Mouse (Mus musculus) T-cell, adult 2 months (primary cell): ENCODE data around the gene Vax1.

ENCODE experiments used
- DNase-seq: peaks from one replicate; pipeline ENCODE4 v3.0.0; 2022; ENCODE audit warnings: low spot score

Gene Vax1

DNA sequence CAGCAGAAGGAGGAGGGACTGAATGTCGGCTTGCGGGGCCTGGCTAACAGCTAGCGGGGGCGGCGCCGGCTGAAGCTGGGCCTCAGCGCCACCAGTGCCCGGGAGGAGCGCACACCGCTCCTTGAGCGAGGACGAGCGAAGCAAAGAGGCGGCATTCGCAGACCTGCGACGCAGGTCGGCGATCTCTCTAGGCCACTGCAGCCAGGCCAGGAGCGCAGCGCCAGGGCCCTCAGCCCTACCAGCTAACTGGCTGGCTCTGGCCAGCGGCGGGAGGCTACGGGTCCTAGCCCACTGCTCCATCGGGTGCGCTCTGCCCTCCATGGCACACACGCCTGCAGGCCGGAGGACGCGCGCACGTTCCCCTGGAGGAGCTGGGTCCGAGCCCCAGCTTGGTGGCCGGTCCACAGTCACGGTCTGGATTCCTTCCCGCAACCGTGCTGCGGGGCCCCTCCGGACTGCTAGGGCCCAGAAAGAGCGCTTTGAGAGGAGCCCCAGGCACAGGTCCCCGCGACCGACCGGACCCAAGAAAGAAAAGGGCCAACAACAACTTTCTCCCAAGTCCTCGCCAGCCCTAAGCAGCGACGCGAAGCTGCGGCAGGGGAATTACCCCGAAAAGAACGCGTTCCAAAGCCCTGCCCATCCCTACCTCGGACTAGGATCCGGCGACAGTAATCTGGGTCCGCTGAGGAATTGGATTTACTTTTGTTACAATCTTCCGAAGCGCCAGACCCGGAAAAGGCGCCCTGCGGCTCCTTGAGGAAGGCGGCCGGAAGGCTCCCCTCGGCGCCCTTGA is 517 bp downstream of the Vax1 start:
- DNase-seq = no peak

DNA sequence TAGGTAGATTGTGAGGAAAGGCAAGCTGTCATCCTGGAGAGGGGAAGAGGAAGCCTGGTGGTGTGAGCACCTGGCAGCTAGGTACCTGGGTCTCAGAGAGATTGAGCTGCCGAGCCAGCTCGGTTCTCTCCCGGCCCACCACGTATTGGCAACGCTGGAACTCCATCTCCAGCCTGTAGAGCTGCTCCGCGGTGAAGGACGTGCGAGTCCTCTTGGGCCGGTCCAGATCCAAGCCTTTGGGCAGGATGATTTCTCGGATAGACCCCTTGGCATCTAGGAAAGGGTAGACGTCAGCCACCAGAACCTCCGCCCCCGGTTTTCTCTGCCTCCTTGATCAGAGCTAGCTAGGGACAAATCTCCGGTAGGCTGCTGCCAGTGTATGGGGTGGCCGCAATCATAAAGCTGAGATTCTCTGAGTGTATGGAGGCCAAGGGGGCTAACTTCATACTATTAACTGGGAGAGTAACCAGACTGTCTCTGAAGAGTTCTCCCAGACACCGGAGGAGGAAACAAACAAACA is 1.4 kb downstream of the Vax1 start:
- DNase-seq = no peak

DNA sequence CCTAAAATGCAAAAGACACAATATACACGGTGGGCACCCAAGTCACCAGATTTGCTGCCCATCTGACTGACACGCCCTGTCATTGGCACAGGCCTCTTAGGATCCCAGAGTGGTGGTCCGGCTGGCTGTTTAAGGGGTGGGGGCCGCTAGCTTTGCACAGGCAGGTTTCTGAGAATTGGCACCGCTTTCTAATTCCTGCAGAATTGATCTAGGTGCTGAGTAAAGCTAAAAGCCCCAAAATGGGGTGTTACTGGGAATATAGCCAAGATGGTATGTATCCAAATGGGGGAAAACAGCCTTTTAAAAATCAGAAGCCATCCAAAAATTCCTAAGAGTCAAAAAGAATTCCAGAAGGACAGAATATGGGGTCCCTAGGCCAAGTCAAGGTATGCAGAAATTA is 2.0 kb downstream of the Vax1 start:
- DNase-seq = no peak

DNA sequence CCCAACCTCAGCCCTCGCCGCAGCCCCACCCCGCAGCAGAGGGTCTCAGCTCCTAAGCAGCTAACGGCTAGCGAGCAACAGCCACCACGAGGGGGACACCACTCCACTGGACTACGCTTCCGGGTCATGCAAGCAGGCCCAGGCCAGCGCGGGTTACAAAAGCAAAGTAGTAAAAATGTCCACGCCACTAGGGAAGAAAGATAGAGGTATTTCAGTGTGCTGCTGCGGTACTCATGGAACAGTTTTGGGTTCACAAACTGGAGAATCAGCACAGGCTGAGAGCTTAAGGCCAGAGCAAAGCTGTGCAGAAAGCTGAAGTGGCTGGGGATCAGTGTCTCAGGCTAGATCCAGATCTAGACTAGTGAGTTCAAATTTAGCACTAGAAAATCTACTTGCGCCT is 3.0 kb downstream of the Vax1 start:
- DNase-seq = no peak

DNA sequence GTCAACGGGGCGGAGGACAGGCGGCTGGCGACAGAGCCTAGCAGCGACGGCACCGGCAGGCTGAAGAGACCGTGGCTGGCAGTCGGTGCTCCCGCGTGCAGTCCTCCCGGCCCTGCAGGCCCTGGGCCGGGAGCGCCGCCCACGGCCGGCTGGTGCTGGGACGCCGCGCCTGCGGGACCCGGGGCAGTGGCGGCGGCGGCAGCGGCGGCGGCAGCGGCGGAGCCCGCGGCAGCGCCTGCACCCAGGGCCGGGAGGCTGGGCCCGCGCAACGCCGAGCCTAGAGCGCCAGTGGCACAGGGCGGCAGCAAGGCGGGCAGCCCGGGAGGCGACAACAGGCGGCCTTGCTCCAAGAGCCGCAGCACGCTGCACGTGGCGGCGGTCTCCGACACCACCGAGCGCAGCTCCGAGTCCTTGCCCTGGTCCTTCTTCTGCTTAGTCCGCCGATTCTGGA is 3.5 kb downstream of the Vax1 start:
- DNase-seq = no peak

DNA sequence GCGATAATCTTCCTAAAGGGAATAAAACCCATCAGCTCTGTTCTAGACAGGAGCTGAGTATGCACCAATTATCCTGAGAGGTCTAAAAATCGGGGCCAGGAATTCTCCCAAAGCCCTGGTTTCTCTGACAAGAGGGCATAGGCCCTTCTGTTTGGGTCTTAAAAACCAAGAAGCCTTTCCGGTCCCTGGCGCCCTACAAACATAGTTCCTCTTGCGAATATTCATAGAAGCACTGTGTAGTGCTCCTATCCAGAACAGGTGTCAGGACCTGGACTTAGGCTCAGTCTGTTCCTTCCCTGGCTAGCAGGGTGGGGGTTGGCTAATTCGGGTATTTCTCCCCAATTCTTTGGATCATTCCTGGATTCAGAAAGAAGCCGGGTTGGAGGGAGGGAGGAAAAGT is 4.3 kb downstream of the Vax1 start:
- no peak for DNase-seq

DNA sequence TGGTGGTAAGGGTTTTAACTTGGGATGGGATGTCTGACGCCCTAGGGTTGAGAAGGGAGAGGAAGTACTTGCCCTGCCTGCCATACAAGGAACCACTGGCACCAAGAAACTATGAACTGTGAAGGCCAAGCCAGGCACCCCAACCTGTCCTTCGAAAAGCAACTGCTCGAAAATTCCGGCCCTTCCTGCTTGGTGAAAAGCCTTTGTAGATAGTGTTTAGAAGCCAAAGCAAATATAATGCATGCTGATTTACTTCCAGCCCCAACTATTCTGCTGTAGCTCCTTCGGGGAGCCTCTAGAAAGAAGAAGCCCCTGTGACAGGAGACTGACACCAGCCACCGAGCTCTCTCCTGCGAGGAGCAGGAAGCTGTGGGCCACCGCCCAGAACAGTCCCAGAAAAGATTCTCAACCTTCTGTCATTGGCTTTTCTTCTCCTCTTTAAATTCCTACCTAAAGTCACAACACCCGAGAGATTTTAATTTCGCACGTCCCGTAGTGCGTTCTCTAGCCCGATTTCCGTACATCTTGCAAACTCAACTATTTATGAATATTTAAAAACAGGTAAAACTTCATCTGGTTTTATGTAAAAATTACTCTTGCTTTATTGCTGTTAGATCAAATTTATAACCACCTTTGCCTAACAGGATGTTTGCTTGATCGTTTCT is 4.8 kb downstream of the Vax1 start:
- no peak for DNase-seq

DNA sequence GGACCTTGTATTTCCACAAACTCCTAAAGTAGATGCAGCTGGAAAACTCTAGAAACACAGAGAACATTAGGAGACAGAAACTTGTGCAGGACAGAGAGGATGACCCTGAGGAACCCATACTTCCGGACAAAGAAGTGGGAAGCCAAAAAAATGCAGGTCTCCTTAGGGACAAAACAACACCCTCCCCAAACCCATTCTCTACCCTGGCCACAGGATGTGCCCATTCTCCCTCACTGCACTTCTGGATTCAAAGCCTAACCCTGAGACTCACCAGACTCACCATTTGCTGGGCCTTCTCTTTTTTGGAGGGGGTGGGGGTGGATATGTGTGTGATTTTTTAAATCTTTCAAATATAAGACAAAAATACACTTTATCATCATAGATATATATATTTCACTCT is 5.7 kb downstream of the Vax1 start:
- DNase-seq = no peak

DNA sequence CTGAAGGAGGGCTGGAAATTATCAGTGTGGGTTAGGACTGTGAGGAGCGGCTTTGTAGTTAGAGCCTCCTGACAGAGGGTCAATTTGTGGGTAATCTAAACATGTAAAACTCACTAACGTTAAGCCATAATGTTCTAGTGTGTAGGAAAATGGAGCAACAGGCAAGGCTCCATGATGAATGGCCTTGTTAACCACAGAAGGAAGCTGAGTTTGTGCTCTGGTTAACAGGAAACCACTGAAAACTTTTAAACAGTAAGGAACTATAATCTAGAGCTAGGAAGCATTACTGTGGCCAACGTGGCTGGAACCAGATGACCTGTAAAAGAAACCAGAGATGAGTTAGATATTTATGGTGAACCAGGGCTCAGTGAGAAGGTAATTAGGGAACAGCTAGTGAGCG is 13.2 kb downstream of the Vax1 start:
- no peak for DNase-seq

DNA sequence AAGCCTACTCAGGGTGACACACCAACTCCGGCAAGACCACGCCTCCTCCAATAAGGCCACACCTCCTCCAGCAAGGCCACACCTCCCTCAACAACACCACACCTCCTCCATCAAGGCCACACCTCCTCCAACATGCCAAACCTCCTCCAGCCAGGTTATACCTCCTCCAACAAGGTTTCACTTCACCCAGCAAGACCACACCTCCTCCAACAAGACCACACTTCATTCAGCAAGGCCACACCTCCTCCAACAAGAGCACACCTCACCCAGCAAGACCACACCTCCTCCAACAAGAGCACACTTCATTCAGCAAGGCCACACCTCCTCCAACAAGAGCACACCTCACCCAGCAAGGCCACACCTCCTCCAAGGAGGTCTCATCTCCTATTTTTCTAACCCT is 15.7 kb downstream of the Vax1 start:
- DNase-seq = no peak

DNA sequence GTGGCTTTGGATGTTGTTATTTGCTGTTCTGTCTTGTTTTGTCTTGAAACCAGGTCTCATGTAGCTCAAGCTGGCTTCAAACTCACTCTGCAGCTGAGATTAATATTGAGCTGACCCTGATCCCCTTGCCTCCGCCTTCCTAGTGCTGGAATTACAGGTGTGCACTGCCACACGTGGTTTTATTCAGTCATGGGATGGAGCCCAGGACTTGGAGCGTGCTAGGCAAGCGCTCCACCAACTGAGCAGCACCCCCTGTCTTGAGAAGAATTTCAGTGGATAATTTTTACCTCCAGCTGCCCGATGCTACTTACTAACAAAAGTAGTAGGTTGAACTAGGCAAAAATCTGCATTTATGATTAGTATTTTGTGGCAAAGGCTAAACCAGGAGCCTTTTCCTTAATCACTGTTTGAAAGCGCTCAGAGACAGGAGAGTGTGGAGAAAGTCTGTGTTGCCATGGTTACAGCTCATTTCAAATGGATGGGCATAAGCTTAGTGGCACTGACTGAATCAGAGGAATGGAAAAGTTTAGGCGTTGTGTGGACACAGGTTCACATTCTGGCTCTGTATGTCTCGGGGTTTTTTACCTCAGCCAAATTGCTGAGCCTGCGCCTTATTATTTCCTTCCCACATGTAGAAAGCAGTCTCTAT is 24.2 kb downstream of the Vax1 start:
- no peak for DNase-seq

DNA sequence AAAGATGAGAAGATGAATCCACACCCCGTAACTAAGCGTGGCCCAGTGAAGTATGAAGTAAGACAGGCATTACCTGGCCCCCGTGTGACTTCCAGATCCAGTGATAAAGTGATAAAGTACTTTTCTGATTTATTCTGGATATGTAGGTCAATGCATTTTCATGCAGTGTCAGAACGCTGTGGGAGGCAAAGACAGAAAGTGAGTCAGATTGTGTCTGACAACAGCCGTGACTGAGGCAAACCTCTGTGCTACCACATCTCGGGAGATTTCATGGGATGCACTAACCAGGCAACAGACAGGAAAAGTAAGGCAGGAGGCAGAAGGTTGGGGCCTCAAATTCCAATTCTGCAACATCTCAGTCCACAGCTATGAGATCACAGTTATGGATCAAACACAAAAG is 24.8 kb downstream of the Vax1 start:
- no peak for DNase-seq

DNA sequence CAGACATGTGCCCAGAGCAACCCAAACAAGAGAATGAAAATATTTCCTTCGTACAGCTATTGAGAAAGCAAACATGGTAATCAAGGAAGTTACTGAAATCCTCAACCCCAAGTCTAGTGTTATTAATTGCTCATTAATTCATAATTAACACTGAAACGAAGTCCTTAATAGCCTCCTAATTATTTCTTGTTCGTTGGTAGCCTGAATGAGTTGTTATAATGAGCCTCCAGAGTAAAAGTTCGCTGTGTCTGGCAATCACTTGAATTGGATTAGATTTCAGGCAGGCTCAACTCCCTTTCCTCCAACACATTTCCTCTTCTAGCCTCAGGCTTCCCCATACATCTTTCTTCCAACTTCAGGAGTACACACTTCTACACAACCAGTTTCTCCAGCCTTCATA is 27.6 kb downstream of the Vax1 start:
- DNase-seq = no peak

DNA sequence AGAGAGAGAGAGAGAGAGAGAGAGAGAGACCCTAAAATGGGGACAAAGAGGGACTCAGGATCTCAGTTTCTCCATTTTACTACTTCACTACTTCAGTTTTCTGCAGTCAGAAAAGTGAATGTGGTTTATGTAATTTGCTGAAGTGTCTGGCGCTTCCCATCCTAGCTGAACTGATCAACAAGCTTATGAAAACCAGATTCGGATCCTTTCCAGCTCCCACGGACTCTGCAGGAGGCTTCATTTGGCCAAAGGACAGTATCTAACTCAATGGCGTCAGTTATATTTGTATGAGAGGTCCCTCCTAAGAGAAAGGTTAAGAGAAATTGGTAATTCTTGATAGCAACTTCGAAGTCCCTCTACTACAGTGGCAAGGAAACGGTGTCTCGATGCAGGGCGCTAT is 34.5 kb downstream of the Vax1 start:
- no peak for DNase-seq

DNA sequence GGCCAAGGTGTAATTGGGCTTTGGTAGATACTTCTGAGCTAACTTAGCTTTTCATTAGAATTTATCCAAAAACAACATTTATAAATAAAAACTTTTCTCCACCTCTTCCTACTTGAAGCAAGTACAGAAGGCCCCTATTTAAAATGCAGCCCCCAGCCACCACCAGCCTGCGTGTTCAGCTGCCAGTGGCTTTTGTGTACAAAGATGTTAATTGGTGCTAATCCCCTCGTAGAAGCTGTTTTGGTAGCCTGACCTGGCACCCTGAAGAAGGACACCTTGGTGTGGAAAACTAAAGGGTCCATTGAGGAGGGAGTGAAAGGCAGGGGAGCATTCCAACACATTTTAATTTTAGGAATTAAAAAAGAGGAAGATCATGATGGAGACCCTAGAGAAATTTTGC is 34.9 kb downstream of the Vax1 start:
- no peak for DNase-seq

DNA sequence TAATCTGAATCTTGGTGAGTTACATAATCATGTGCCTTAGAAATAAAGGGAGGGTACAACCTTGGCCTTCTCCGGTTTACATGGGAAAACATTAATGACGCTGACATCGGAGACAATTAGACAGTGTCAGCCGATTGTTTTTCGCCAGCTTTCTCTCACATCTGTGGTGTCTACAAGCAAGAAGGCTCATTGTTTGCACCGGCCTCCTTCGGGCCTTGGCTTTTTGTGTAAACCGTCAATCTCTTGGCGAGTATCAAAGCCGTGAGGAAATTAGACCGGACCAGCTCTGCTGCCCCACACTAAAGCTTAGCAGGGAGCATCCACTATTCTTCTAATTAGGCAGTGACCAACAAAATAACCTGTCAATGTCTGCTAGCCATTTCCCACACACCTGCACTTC is 36.7 kb downstream of the Vax1 start:
- DNase-seq = no peak

DNA sequence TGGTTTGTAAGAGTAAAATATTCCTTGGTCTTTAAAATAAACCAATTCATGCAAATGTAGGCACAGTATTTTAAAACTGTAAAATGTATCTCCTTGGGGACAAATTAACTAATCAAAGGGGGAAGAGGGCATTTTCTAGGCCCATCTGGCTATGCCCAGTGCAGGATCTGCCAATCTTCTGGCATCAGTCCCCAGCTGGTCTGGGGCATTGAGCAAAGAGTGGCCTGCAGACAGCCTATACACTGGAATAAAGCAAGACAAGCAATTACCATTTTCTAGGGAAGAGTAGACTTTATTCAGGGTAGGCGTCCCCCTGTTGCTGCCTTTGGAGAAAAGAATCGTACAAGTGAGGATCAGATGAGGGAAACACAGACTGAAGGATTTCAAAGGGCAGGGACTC is 40.2 kb downstream of the Vax1 start:
- DNase-seq = no peak

DNA sequence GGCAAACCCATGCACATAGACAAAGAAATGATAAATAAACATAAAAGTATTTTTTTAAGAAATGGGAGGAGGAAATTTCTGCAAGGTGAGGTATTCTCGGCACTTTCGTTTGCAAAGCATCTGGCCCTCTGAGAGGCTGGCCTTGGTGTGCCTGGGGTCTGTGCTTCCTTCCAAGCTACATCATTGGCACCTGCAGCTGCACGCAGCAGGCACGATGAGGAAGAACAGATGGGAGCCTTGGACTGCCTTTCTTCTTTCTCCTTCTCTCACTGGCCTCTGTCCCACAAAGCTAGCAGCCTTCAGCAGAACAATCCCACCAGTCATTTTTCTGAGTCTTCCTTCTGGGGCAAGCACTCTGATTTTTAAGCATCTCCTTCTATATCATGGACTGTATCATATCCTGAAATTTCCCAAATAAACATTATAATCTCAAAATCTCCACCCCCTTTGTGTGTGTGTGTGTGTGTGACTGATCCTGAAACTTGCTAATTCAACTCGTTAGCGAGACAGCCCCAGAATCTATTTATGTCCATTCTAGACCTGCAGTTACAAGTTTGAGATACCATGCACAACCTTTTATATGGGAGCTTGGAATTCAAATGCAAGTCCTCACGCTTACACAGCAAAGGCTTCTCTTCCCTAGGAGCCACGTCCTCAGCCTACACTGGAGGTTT is 41.2 kb downstream of the Vax1 start:
- no peak for DNase-seq

DNA sequence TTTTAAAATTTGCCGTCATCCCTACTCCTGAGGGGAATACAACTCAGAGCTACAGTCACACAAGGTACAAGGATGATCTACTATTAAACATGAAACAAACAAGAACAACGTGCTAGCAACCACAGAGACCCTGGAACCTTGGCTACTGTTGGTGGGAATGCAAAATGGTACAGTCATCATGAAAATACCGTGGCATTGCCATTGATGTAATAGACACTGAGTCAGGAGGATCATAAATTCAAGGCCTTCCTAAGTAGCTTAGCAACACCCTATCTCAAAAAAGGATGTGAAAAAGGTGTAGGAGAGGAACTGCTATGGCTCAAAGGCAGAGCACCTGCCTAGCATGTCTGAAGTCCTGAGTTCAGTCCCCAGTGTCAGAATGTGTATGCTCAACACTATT is 42.4 kb downstream of the Vax1 start:
- no peak for DNase-seq
